In the genomic region with DNA sequence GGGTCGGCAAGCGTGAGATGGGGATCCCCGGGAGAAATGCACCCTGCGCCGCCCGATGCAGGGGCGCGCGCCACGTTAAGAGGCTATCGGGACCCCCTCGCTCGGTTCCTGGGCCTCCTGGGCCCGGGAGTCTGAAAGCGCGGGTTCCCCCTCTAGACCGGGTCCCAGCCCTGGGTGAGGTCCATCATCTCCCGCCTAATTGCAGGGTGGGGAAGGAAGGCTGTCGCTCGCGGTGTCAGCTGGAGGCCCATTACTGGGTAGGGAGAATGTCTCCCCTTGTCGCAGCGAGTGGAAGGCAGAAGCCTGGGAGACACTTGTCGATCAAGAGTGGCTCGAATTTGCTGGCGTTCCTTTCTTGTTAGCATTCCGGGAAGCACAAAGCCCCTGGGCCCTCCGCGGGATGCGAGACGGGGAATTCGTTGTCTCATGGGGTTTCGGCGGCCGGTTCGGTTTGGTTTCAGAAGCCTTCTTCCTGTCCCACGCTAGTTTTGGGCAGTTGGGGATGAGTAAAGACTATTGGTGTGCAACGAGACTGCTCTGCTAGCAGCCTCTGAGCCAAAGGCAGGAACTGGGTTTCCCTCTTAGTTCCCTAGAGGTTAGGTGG, we compare ENCODE assay signal across 9 mouse cellular contexts. TPM values are rescaled to one million over a fixed set of nuclear protein-coding genes. Genes with fewer than 3 reads are reported as not detected.
DNase-seq lines count a peak whose midpoint lies in the region; ATAC-seq and TF ChIP-seq lines count a peak whose summit lies in the region.
"Had no signal": no experiment of that assay in that cellular context is flagged by ENCODE, and none has a peak within 500 bp of the region (broad histone marks: within the 10 kb centered on the region; RNA-seq: fewer than 3 reads in every experiment).

No protein-coding gene starts in this region.

- peak overlapping the region; percentile 81 for H3K4me3 ChIP-seq in lung, embryonic 15.5 days
- H3K4me3 ChIP-seq in lung, adult 2 months (replicated peaks; ENCODE audit: extremely low read depth, low read depth, low read length): no peak overlapping the region
- peak overlapping the region; percentile 81 for H3K4me3 ChIP-seq in liver, embryonic 12.5 days
- H3K4me3 ChIP-seq in small intestine, adult 2 months (ENCODE audit: low read depth, low read length): peak overlapping the region; percentile 67

- TF ChIP-seq CTCF in lung, adult 2 months (IDR thresholded peaks at IDR 0.05; ENCODE audit: insufficient read depth, low read length): no peak
- TF ChIP-seq CTCF in brain, embryonic 14.5 days (IDR thresholded peaks at IDR 0.05; ENCODE audit: borderline replicate concordance, extremely low read depth, insufficient read depth, insufficient read length): no peak
- no peak for TF ChIP-seq CTCF in small intestine, adult 2 months (IDR thresholded peaks at IDR 0.05; ENCODE audit: extremely low read depth, insufficient read length, insufficient replicate concordance, low read depth, low read length)

- H3K9ac ChIP-seq in lung, embryonic 15.5 days: peak overlapping the region; percentile 68
- H3K9ac ChIP-seq in liver, embryonic 12.5 days: peak overlapping the region; percentile 91

- peak overlapping the region; percentile 100 for H3K4me2 ChIP-seq in lung, embryonic 15.5 days
- H3K4me2 ChIP-seq in liver, embryonic 12.5 days: peak overlapping the region; percentile 94

- no peak for TF ChIP-seq POLR2A in lung, adult 2 months (IDR thresholded peaks at IDR 0.05; ENCODE audit: borderline replicate concordance, extremely low read depth, low read depth, low read length)
- TF ChIP-seq POLR2A in brain, embryonic 14.5 days (IDR thresholded peaks at IDR 0.05; ENCODE audit: borderline replicate concordance, extremely low read depth, insufficient read depth, insufficient read length, poor library complexity, severe bottlenecking): no peak
- TF ChIP-seq POLR2A in small intestine, adult 2 months (IDR thresholded peaks at IDR 0.05; ENCODE audit: low read depth, low read length): no peak

- H3K27ac ChIP-seq in lung, embryonic 15.5 days: peak overlapping the region; percentile 67
- peak overlapping the region; percentile 90 for H3K27ac ChIP-seq in liver, embryonic 12.5 days
- H3K27ac ChIP-seq in small intestine, adult 2 months (ENCODE audit: insufficient read depth, low read depth, low read length): no peak overlapping the region

- no peaks in the 10 kb centered on the region for H3K27me3 ChIP-seq in lung, embryonic 15.5 days
- no peaks in the 10 kb centered on the region for H3K27me3 ChIP-seq in liver, embryonic 12.5 days (replicated peaks)
- peaks cover 6% of the 10 kb centered on the region for H3K27me3 ChIP-seq in small intestine, adult 2 months (ENCODE audit: control insufficient read depth, insufficient read depth, low read length)

- no peaks in the 10 kb centered on the region for H3K36me3 ChIP-seq in lung, embryonic 15.5 days
- peaks cover 25% of the 10 kb centered on the region for H3K36me3 ChIP-seq in liver, embryonic 12.5 days
- H3K36me3 ChIP-seq in small intestine, adult 2 months (ENCODE audit: control insufficient read depth, insufficient read depth, low read length): no peaks in the 10 kb centered on the region

- no peak for DNase-seq in lung, adult 2 months
- peak; percentile 27 for DNase-seq in brain, embryonic 14.5 days (ENCODE audit: low read depth)
- no peak for DNase-seq in urinary bladder, adult 2 months (ENCODE audit: low spot score)
- no peak for DNase-seq in cerebellum, adult 9-11 months

- ATAC-seq in lung, embryonic 15.5 days (ENCODE audit: borderline replicate concordance, extremely low read depth, low FRiP score, low TSS enrichment): peak; percentile 11; the same call in 1 of the 2 replicates
- peak; percentile 24 for ATAC-seq in granulocyte monocyte progenitor cell, adult 5-6 weeks (replicated peaks; ENCODE audit: poor library complexity, severe bottlenecking)
- peak; percentile 55 for ATAC-seq in liver, embryonic 12.5 days

- H3K9me3 ChIP-seq in lung, embryonic 15.5 days: no peaks in the 10 kb centered on the region
- no peaks in the 10 kb centered on the region for H3K9me3 ChIP-seq in liver, embryonic 12.5 days (replicated peaks)

- peaks cover 27% of the 10 kb centered on the region for H3K4me1 ChIP-seq in lung, embryonic 15.5 days
- H3K4me1 ChIP-seq in lung, adult 2 months (ENCODE audit: control insufficient read depth, insufficient read depth, low read length): no peaks in the 10 kb centered on the region
- H3K4me1 ChIP-seq in liver, embryonic 12.5 days: peaks cover 51% of the 10 kb centered on the region
- H3K4me1 ChIP-seq in small intestine, adult 2 months (ENCODE audit: control insufficient read depth, insufficient read depth, insufficient read length, low read length): peaks cover 9% of the 10 kb centered on the region

- under 1% methylated on average over 37 of the region's 38 CpGs for WGBS in lung, embryonic 15.5 days
- WGBS in lung, adult 2 months: 2% methylated on average over 38 of the region's 38 CpGs
- WGBS in liver, embryonic 12.5 days (ENCODE audit: insufficient replicate concordance): under 1% methylated on average over 36 of the region's 38 CpGs
- WGBS in small intestine, adult 2 months: under 1% methylated on average over 37 of the region's 38 CpGs

RNA-seq across cellular contexts. Expression of gene Mybl2, which starts 0.5 kb away (rescaled TPM):
- 30.3 and 31.8 TPM in 2 replicates for polyA plus RNA-seq in lung, embryonic 15.5 days (2015; fragmentation: Nextera tagmentation; extraction: Ambion mirVana)
- 1.5 and 1.8 TPM in 2 replicates for polyA plus RNA-seq in lung, adult 2 months (2012; rRNA removed)
- polyA plus RNA-seq in brain, embryonic 14.5 days (2012; rRNA removed): 11.0 and 15.9 TPM in 2 replicates
- 60.2 and 71.5 TPM in 2 replicates for total RNA-seq in granulocyte monocyte progenitor cell, adult 5-6 weeks (2014; fragmentation: Nextera tagmentation)
- total RNA-seq in granulocyte monocyte progenitor cell, adult 5-6 weeks (2017): 40.6 and 42.4 TPM in 2 replicates
- 71.7 and 72.8 TPM in 2 replicates for polyA plus RNA-seq in liver, embryonic 12.5 days (2016; fragmentation: Nextera tagmentation; extraction: Ambion mirVana)
- polyA plus RNA-seq in small intestine, adult 2 months (2012; rRNA removed): 3.3 and 5.6 TPM in 2 replicates
- polyA plus RNA-seq in urinary bladder, adult 2 months (2012; rRNA removed): 2.5 and 3.2 TPM in 2 replicates

RNA-seq across cellular contexts. Expression of gene Gtsf1l, which starts 32.7 kb away (rescaled TPM):
- not detected in 2 replicates for polyA plus RNA-seq in lung, embryonic 15.5 days (2015; fragmentation: Nextera tagmentation; extraction: Ambion mirVana)
- polyA plus RNA-seq in lung, adult 2 months (2012; rRNA removed): 0.29 TPM in 1 of 2 replicates, not detected in the other
- polyA plus RNA-seq in brain, embryonic 14.5 days (2012; rRNA removed): not detected in 2 replicates
- total RNA-seq in granulocyte monocyte progenitor cell, adult 5-6 weeks (2014; fragmentation: Nextera tagmentation): not detected in 2 replicates
- not detected in 2 replicates for total RNA-seq in granulocyte monocyte progenitor cell, adult 5-6 weeks (2017)
- not detected in 2 replicates for polyA plus RNA-seq in liver, embryonic 12.5 days (2016; fragmentation: Nextera tagmentation; extraction: Ambion mirVana)
- not detected in 2 replicates for polyA plus RNA-seq in small intestine, adult 2 months (2012; rRNA removed)
- polyA plus RNA-seq in urinary bladder, adult 2 months (2012; rRNA removed): not detected in 2 replicates
- total RNA-seq: liver, adult 2 months had no signal
- polyA plus RNA-seq: liver, adult 2 months had no signal

RNA-seq across cellular contexts. Expression of gene Ift52, which starts 37.8 kb away (rescaled TPM):
- 47.8 and 48.9 TPM in 2 replicates for polyA plus RNA-seq in lung, embryonic 15.5 days (2015; fragmentation: Nextera tagmentation; extraction: Ambion mirVana)
- 17.9 and 25.4 TPM in 2 replicates for polyA plus RNA-seq in lung, adult 2 months (2012; rRNA removed)
- 34.1 and 35.4 TPM in 2 replicates for polyA plus RNA-seq in brain, embryonic 14.5 days (2012; rRNA removed)
- 39.4 and 42.5 TPM in 2 replicates for total RNA-seq in granulocyte monocyte progenitor cell, adult 5-6 weeks (2014; fragmentation: Nextera tagmentation)
- 19.9 and 23.8 TPM in 2 replicates for total RNA-seq in granulocyte monocyte progenitor cell, adult 5-6 weeks (2017)
- polyA plus RNA-seq in liver, embryonic 12.5 days (2016; fragmentation: Nextera tagmentation; extraction: Ambion mirVana): 24.4 and 25.9 TPM in 2 replicates
- polyA plus RNA-seq in small intestine, adult 2 months (2012; rRNA removed): 4.5 and 10.0 TPM in 2 replicates
- 41.2 and 45.7 TPM in 2 replicates for polyA plus RNA-seq in urinary bladder, adult 2 months (2012; rRNA removed)
